Mouse (Mus musculus) embryonic facial prominence, embryonic 14.5 days (tissue): ENCODE results near the gene Sec14l5. TPM values are rescaled to one million over a fixed set of nuclear protein-coding genes. Genes with fewer than 3 reads are reported as not detected.

ENCODE experiments used
- ATAC-seq: fragments of 200-750 bp; cut with Nextera tagmentation; 2 replicates; pipeline ENCODE4 v1.8.0; 2017; ENCODE audit warnings: low read depth, moderate number of reproducible peaks, moderate TSS enrichment
- DNase-seq: peaks from one replicate; pipeline ENCODE4 v3.0.0-alpha.2; 2015; ENCODE audit warnings: low spot score
- H3K27ac ChIP-seq: fragments of 300-500 bp; sonication (generic); replicated peaks from 2 replicates; pipeline ENCODE4 v1.5.1; 2014; ENCODE audit warnings: low read depth, mild to moderate bottlenecking, low read length, moderate library complexity
- H3K27me3 ChIP-seq: fragments of 300-500 bp; sonication (generic); replicated peaks from 2 replicates; pipeline ENCODE4 v1.6.1; 2014; ENCODE audit warnings: low read length; ENCODE audit not compliant: control insufficient read depth, insufficient read depth
- H3K36me3 ChIP-seq: fragments of 300-500 bp; sonication (generic); 2 replicates; pipeline ENCODE4 v1.6.1; 2014; ENCODE audit warnings: low read length, mixed read lengths; ENCODE audit not compliant: control insufficient read depth, insufficient read depth
- H3K4me1 ChIP-seq: fragments of 300-500 bp; sonication (generic); 2 replicates; pipeline ENCODE4 v1.6.1; 2014; ENCODE audit warnings: antibody characterized with exemption, low read length; ENCODE audit not compliant: control insufficient read depth, insufficient read depth
- H3K4me2 ChIP-seq: fragments of 300-500 bp; sonication (generic); 2 replicates; pipeline ENCODE4 v1.6.1; 2014; ENCODE audit warnings: low read depth, mild to moderate bottlenecking, low read length, moderate library complexity, mixed read lengths
- H3K4me3 ChIP-seq: fragments of 300-500 bp; sonication (generic); 2 replicates; pipeline ENCODE4 v1.5.1; 2014; ENCODE audit warnings: low read depth, mild to moderate bottlenecking, low read length
- H3K9ac ChIP-seq: fragments of 300-500 bp; sonication (generic); 2 replicates; pipeline ENCODE4 v1.6.1; 2014; ENCODE audit warnings: low read depth, mild to moderate bottlenecking, low read length, moderate library complexity, mixed read lengths
- H3K9me3 ChIP-seq: fragments of 300-500 bp; sonication (generic); 2 replicates; pipeline ENCODE4 v1.6.1; 2016; ENCODE audit warnings: low read length; ENCODE audit not compliant: control insufficient read depth
- WGBS: fragments of 180-500 bp; shearing (Covaris S2); extraction: QIAGEN DNeasy Blood & Tissue Kit; methylation state at CpG from one replicate; pipeline ENCODE4 v1.1.7; 2014; 5-methylcytosine and 5-hydroxymethylcytosine counted together
- microRNA-seq: library from miRNA; unstranded; fragments of <30 nt; microRNA quantifications from one replicate; pipeline ENCODE4, GENCODE M21; 2016; ENCODE audit warnings: borderline number of aligned reads
- polyA plus RNA-seq: library from polyadenylated mRNA; unstranded; fragments of >200 nt; fragmentation: Nextera tagmentation; extraction: Ambion mirVana; gene quantifications from 2 replicates; pipeline ENCODE4 v1.2.1, GENCODE M21; 2014

Sec14l5 gene
- polyA plus RNA-seq, 1 experiment from 2014 or later, result 0.36 TPM

GRCm38 (mm10) chr16:5233418-5234313, 86.8 kb downstream of the Sec14l5 start, which contains the start of gene Alg1:
Gene Alg1, plus strand, starts transcription at chr16:5233621.
- Histone ChIP-seq H3K36me3 (no peaks in the 10 kb centered on the region), H3K4me2 (peak within 1 kb of the TSS; percentile 78), H3K27me3 (no peaks in the 10 kb centered on the region), H3K9ac (peak within 1 kb of the TSS; percentile 86), H3K4me1 (peaks cover 6% of the 10 kb centered on the region), H3K9me3 (no peaks in the 10 kb centered on the region), H3K4me3 (peak within 1 kb of the TSS; percentile 86), H3K27ac (peak within 1 kb of the TSS; percentile 63)
- peak; percentile 97 for ATAC-seq
- DNase-seq, result peak; percentile 98
- WGBS, result 3% methylated on average over 39 of the region's 47 CpGs

Small RNA genes lying within 50 kb of the gene (microRNA-seq; reads per million reads assigned to microRNA genes)
- gene Gm23689 (not detected), gene Gm26095 (not detected), gene Mir6364 (not detected)

Other genes starting within 250 kb of the Sec14l5 start
- 143 and 162 TPM in 2 replicates for gene Nudt16l1, start 208.3 kb upstream of the Sec14l5 start, polyA plus RNA-seq
- gene Anks3, start 182.9 kb upstream of the Sec14l5 start, polyA plus RNA-seq, result 48.3 and 53.9 TPM in 2 replicates
- gene Sept12, start 149.3 kb upstream of the Sec14l5 start, polyA plus RNA-seq, result 0.22 TPM in 1 of 2 replicates, not detected in the other
- 5.8 and 9.3 TPM in 2 replicates for gene Smim22, start 139.8 kb upstream of the Sec14l5 start, polyA plus RNA-seq
- gene Rogdi, start 133.6 kb upstream of the Sec14l5 start, polyA plus RNA-seq, result 50.2 and 53.0 TPM in 2 replicates
- gene Glyr1, start 97.2 kb upstream of the Sec14l5 start, polyA plus RNA-seq, result 91.3 and 96.0 TPM in 2 replicates
- gene Ubn1, start 97.1 kb upstream of the Sec14l5 start, polyA plus RNA-seq, result 24.0 and 24.2 TPM in 2 replicates
- gene Ppl, start 14.7 kb upstream of the Sec14l5 start, polyA plus RNA-seq, result 15.3 and 19.3 TPM in 2 replicates
- 14.5 and 18.3 TPM in 2 replicates for gene Nagpa, start 56.9 kb downstream of the Sec14l5 start, polyA plus RNA-seq
- gene AU021092, start 75.2 kb downstream of the Sec14l5 start, polyA plus RNA-seq, result 4.8 and 7.6 TPM in 2 replicates
- gene Alg1, start 86.5 kb downstream of the Sec14l5 start, polyA plus RNA-seq, result 36.8 and 38.2 TPM in 2 replicates
- gene Eef2kmt, start 108.9 kb downstream of the Sec14l5 start, polyA plus RNA-seq, result 25.5 and 32.2 TPM in 2 replicates